Mouse (Mus musculus) limb, embryonic 12.5 days (tissue): ENCODE measurements around the gene Tbx20. TPM values are rescaled to one million over a fixed set of nuclear protein-coding genes. Genes with fewer than 3 reads are reported as not detected.

Source experiments
- ATAC-seq: fragments of 200-750 bp; cut with Nextera tagmentation; 2 replicates; pipeline ENCODE4 v1.8.0; 2017; ENCODE audit warnings: low read depth, moderate TSS enrichment; ENCODE audit not compliant: insufficient number of reproducible peaks, insufficient read depth, low FRiP score, low TSS enrichment
- H3K27ac ChIP-seq: fragments of 300-500 bp; sonication (generic); 2 replicates; pipeline ENCODE4 v1.5.1; 2016; ENCODE audit warnings: mild to moderate bottlenecking, moderate library complexity
- H3K27me3 ChIP-seq: fragments of 300-500 bp; sonication (generic); 2 replicates; pipeline ENCODE4 v1.6.1; 2016; ENCODE audit warnings: mild to moderate bottlenecking, moderate library complexity
- H3K36me3 ChIP-seq: fragments of 300-500 bp; sonication (generic); 2 replicates; pipeline ENCODE4 v1.6.1; 2016; ENCODE audit warnings: mild to moderate bottlenecking, moderate library complexity
- H3K4me1 ChIP-seq: fragments of 300-500 bp; sonication (generic); replicated peaks from 2 replicates; pipeline ENCODE4 v1.6.1; 2016
- H3K4me2 ChIP-seq: fragments of 300-500 bp; sonication (generic); 2 replicates; pipeline ENCODE4 v1.6.1; 2016; ENCODE audit warnings: mild to moderate bottlenecking, moderate library complexity
- H3K4me3 ChIP-seq: fragments of 300-500 bp; sonication (generic); replicated peaks from 2 replicates; pipeline ENCODE4 v1.5.1; 2016; ENCODE audit warnings: mild to moderate bottlenecking
- H3K9ac ChIP-seq: fragments of 300-500 bp; sonication (generic); replicated peaks from 2 replicates; pipeline ENCODE4 v1.6.1; 2016; ENCODE audit warnings: mild to moderate bottlenecking, moderate library complexity
- H3K9me3 ChIP-seq: fragments of 300-500 bp; sonication (generic); 2 replicates; pipeline ENCODE4 v1.6.1; 2016; ENCODE audit warnings: mild to moderate bottlenecking, moderate library complexity
- WGBS: fragments of 180-500 bp; shearing (Covaris S2); methylation state at CpG from one replicate; pipeline ENCODE4 v1.1.7; 2016; 5-methylcytosine and 5-hydroxymethylcytosine counted together
- polyA plus RNA-seq: library from polyadenylated mRNA; unstranded; fragments of >200 nt; fragmentation: Nextera tagmentation; extraction: Ambion mirVana; gene quantifications from 2 replicates; pipeline ENCODE4 v1.2.1, GENCODE M21; 2016

Tbx20 gene
- 0.13 TPM in 1 of 2 replicates, not detected in the other for polyA plus RNA-seq

DNA sequence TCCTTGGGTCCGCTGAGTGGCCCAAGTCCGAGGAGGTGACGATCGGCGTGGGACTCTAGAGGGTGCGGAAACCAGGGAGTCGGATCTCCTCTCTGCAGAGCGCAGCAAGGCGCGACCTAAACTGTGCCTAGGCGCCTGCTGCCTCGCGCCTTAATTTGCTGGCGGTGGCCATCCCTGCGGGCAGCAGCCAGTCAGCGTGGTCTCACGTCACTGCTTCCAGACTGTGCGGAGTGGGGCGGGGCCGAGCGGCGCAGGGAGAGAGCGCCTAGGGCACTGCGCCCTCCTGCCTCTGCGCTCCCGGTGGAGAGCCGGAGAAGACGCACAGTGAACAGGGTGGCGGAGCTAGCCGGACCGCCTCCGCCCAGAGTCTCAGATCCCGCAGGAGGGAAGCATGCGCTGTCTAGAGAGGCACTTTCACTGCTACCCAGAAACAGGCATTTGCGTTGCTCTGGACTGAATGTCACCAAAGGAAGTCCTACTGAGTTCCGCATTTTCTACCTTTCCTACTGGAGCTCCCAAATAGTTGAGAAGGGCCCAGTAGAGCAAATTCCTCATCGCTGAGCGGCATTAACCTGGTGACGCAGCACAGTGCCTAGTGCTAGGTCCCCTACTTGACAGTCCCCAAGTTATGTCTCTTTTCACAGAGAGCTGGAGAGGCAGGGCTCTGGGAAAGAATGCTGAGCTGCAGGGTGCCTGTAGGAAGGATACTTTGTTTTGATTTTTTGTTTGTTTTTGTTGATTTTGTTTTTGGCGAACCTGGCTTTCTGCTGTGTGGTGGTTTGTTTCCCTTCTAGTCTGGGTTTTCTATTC, at the start of gene Tbx20:
Gene Tbx20, minus strand, starts transcription at position 144 of the 810 bp plus-strand sequence.
- Histone ChIP-seq H3K36me3 (no peaks in the 10 kb centered on the region), H3K27ac (no peak within 1 kb of the TSS), H3K27me3 (peaks cover 97% of the 10 kb centered on the region), H3K9ac (no peak within 1 kb of the TSS; the same call in 1 of the 2 replicates), H3K4me3 (peak within 1 kb of the TSS; percentile 37), H3K4me2 (peak within 1 kb of the TSS; percentile 57), H3K9me3 (no peaks in the 10 kb centered on the region), H3K4me1 (peaks cover 24% of the 10 kb centered on the region)
- WGBS, result under 1% methylated on average over 40 of the region's 40 CpGs
- peak; percentile 93 for ATAC-seq

- Histone ChIP-seq H3K36me3 (no peaks in the 10 kb centered on the region), H3K4me3 (no peak overlapping the region), H3K4me1 (no peaks in the 10 kb centered on the region), H3K9ac (no peak overlapping the region), H3K9me3 (no peaks in the 10 kb centered on the region), H3K27ac (no peak overlapping the region), H3K4me2 (no peak overlapping the region), H3K27me3 (no peaks in the 10 kb centered on the region)
- WGBS, result 78% methylated on average over 3 of the region's 3 CpGs
- no peak for ATAC-seq
Observed at GRCm38 (mm10) chr9:24818511-24818910, 44.4 kb upstream of the Tbx20 start.

DNA sequence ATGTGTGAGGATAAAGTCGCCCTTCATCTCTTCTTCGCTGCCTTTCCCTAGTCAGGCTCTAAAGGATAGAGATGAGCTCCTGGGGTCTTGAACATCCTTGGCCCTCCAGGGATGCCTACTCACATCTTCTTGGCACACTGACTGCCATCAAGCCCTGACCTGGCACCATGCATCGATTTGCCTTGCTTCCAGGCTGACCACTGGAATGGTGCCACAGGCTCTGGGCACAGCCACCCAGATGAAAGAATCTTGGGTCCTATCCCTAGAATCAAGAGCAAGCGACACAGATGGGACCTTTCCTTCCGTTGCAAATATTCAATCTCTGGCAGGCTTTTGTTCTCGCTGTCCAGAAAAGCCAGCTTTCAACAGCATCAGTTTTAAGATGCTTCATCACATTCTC, 38.4 kb upstream of the Tbx20 start:
- Histone ChIP-seq H3K4me2 (no peak overlapping the region), H3K36me3 (no peaks in the 10 kb centered on the region), H3K4me3 (no peak overlapping the region), H3K27me3 (no peaks in the 10 kb centered on the region), H3K4me1 (no peaks in the 10 kb centered on the region), H3K27ac (no peak overlapping the region), H3K9me3 (no peaks in the 10 kb centered on the region), H3K9ac (no peak overlapping the region)
- WGBS, result 91% methylated on average over 6 of the region's 6 CpGs
- no peak for ATAC-seq

- ATAC-seq, result no peak
- H3K27ac ChIP-seq, result no peak overlapping the region
- H3K4me3 ChIP-seq, result no peak overlapping the region
- H3K9ac ChIP-seq, result no peak overlapping the region
- no peaks in the 10 kb centered on the region for H3K36me3 ChIP-seq
- H3K4me2 ChIP-seq, result no peak overlapping the region
- no peaks in the 10 kb centered on the region for H3K9me3 ChIP-seq
- 84% methylated on average over 2 of the region's 2 CpGs for WGBS
- H3K4me1 ChIP-seq, result no peaks in the 10 kb centered on the region
- no peaks in the 10 kb centered on the region for H3K27me3 ChIP-seq
Observed at GRCm38 (mm10) chr9:24792110-24792509, 18.0 kb upstream of the Tbx20 start.

GRCm38 (mm10) chr9:24789396-24789795, 15.3 kb upstream of the Tbx20 start:
- no peak overlapping the region for H3K9ac ChIP-seq
- H3K4me2 ChIP-seq, result no peak overlapping the region
- H3K4me1 ChIP-seq, result no peaks in the 10 kb centered on the region
- no peak overlapping the region for H3K4me3 ChIP-seq
- H3K9me3 ChIP-seq, result no peaks in the 10 kb centered on the region
- ATAC-seq, result no peak
- H3K27ac ChIP-seq, result no peak overlapping the region
- H3K27me3 ChIP-seq, result no peaks in the 10 kb centered on the region
- 38% methylated on average over 3 of the region's 3 CpGs for WGBS
- no peaks in the 10 kb centered on the region for H3K36me3 ChIP-seq

GRCm38 (mm10) chr9:24782338-24782737, 8.2 kb upstream of the Tbx20 start:
- WGBS, result 28% methylated on average over 3 of the region's 3 CpGs
- H3K27me3 ChIP-seq, result peaks cover 56% of the 10 kb centered on the region
- H3K4me2 ChIP-seq, result no peak overlapping the region
- H3K9ac ChIP-seq, result no peak overlapping the region
- peaks cover 14% of the 10 kb centered on the region for H3K4me1 ChIP-seq
- no peak overlapping the region for H3K4me3 ChIP-seq
- no peaks in the 10 kb centered on the region for H3K36me3 ChIP-seq
- no peak overlapping the region for H3K27ac ChIP-seq
- no peak for ATAC-seq
- no peaks in the 10 kb centered on the region for H3K9me3 ChIP-seq

- peaks cover 14% of the 10 kb centered on the region for H3K4me1 ChIP-seq
- peaks cover 69% of the 10 kb centered on the region for H3K27me3 ChIP-seq
- H3K4me2 ChIP-seq, result peak overlapping the region; percentile 68
- no peak overlapping the region for H3K9ac ChIP-seq
- H3K36me3 ChIP-seq, result no peaks in the 10 kb centered on the region
- peak overlapping the region; percentile 39 for H3K4me3 ChIP-seq
- no peak overlapping the region for H3K27ac ChIP-seq
- ATAC-seq, result peak; percentile 66
- WGBS, result under 1% methylated on average over 29 of the region's 32 CpGs
- no peaks in the 10 kb centered on the region for H3K9me3 ChIP-seq
Observed at GRCm38 (mm10) chr9:24780929-24781441, 6.9 kb upstream of the Tbx20 start.

GRCm38 (mm10) chr9:24780391-24780928, 6.4 kb upstream of the Tbx20 start:
- 3% methylated on average over 16 of the region's 22 CpGs for WGBS
- peak; percentile 53; the same call in 1 of the 2 replicates for ATAC-seq
- Histone ChIP-seq H3K27ac (no peak overlapping the region), H3K9me3 (no peaks in the 10 kb centered on the region), H3K27me3 (peaks cover 72% of the 10 kb centered on the region), H3K4me3 (peak overlapping the region; percentile 39), H3K4me1 (peaks cover 14% of the 10 kb centered on the region), H3K9ac (no peak overlapping the region), H3K36me3 (no peaks in the 10 kb centered on the region), H3K4me2 (peak overlapping the region; percentile 68)

- no peak overlapping the region for H3K4me2 ChIP-seq
- no peaks in the 10 kb centered on the region for H3K9me3 ChIP-seq
- no peak overlapping the region for H3K9ac ChIP-seq
- 2% methylated on average over 3 of the region's 3 CpGs for WGBS
- no peak for ATAC-seq
- no peaks in the 10 kb centered on the region for H3K36me3 ChIP-seq
- no peak overlapping the region for H3K4me3 ChIP-seq
- H3K27me3 ChIP-seq, result peaks cover 77% of the 10 kb centered on the region
- peaks cover 14% of the 10 kb centered on the region for H3K4me1 ChIP-seq
- H3K27ac ChIP-seq, result no peak overlapping the region
Observed at GRCm38 (mm10) chr9:24779975-24780374, 5.9 kb upstream of the Tbx20 start.

DNA sequence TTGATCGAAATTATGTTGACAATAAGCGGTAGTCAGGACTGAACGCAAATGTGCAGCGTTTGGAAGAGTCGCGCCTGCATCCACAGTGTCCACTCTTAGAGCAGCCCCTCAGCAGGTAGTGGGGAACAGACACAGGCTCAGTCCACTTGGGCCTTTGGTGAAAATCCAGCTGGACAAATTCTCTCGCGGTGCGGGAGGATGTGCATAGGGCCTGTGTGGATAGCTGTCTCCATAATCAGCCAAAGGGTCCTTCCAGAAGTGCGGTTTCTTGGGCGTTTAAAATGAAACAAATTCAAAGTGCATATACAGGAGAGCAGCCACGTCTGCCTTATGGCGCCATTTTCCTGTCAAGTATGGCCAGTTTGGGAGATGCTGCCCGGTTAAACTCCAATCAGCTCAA, 4.5 kb upstream of the Tbx20 start:
- H3K27me3 ChIP-seq, result peaks cover 91% of the 10 kb centered on the region
- H3K4me1 ChIP-seq, result peaks cover 23% of the 10 kb centered on the region
- H3K9ac ChIP-seq, result no peak overlapping the region
- ATAC-seq, result no peak
- no peaks in the 10 kb centered on the region for H3K9me3 ChIP-seq
- no peak overlapping the region for H3K4me2 ChIP-seq
- no peaks in the 10 kb centered on the region for H3K36me3 ChIP-seq
- no peak overlapping the region for H3K4me3 ChIP-seq
- WGBS, result 4% methylated on average over 14 of the region's 14 CpGs
- no peak overlapping the region for H3K27ac ChIP-seq

DNA sequence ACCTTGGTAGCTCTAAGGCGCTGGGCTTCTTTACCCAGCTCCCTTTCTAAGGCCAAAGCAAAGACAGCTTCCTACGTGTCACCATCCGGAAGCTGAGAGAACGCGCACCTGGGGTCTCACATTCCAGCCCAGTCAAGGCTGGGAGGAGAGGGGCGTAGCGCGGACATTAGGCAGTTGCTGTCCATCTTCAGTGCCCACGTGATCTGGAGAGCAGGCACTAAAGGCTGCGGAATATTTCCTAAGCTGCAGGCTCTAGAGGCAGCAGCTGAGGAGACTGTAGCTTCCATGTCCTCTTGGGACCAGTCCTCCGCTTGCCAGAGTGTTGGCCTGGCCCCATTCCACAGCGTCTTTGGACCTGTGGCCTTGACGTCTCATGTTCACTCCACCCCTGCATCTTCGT, 3.9 kb upstream of the Tbx20 start:
- peaks cover 97% of the 10 kb centered on the region for H3K27me3 ChIP-seq
- H3K4me2 ChIP-seq, result no peak overlapping the region
- ATAC-seq, result no peak
- no peaks in the 10 kb centered on the region for H3K36me3 ChIP-seq
- no peak overlapping the region for H3K27ac ChIP-seq
- WGBS, result under 1% methylated on average over 14 of the region's 14 CpGs
- H3K4me1 ChIP-seq, result peaks cover 25% of the 10 kb centered on the region
- no peaks in the 10 kb centered on the region for H3K9me3 ChIP-seq
- peak overlapping the region; percentile 1; the same call in 1 of the 2 replicates for H3K4me3 ChIP-seq
- no peak overlapping the region for H3K9ac ChIP-seq
